Mouse (Mus musculus): Measurements from ENCODE around the gene Naaladl2.
"Not testable (repeated sequence)": the region's sequence is repeated elsewhere in the genome, so short reads cannot be mapped to it uniquely, and the experiment has no call there.

Naaladl2 gene

DNA sequence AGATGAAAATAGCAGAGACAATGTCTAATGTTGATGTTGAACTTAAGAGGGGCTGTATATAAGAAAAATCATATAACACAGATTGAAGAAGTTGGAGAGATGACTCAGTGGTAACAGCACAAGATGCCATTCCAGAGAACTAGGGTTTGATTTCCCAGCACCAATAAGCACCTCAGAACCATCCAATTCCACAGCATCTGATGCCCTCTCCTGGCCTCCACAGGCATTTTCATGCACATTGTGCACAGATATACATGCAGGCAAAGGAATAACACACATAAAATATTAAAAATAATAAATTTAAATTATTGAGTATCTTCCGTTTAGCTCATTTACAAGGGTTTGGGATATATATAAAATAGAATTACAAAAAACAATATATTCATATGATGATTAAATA is 926.6 kb downstream of the Naaladl2 start:
- no peak for DNase-seq

DNA sequence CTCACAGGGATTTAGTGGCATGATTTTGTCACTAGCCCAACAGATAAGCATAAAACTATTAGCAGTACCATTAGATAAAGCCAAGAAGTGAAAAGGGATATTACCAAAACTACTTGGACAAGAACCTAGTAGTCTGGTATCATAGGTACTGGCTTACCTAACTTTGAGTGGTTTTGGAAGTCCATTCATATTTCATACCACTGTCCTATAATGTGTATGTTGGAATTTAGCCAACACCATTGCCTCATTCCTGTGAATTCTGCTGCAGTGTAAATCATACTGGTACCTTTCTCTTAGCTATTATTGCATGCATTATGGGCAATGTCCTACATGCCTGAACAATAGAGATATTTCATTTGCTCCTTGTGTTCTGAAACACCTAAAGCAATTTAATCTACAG is 977.5 kb downstream of the Naaladl2 start:
- DNase-seq: no peak

DNA sequence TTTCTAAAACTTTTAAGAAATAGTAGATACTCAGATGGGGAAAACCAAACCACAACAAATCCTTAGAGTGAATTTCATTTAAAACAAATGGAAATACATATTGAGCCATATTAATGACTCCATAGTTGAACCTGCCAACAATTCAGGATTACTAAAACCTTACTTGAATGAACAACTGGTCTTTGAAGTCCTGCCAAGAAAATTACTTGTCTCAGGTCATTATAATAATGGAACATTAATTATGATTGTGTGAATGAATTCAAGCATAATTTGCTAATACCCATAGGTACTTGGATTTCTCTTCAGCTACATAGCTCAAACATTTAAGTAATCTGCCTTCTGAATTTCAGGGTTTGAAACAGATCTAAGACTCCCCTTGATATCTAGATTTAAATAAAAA is 980.1 kb downstream of the Naaladl2 start:
- DNase-seq: no peak

DNA sequence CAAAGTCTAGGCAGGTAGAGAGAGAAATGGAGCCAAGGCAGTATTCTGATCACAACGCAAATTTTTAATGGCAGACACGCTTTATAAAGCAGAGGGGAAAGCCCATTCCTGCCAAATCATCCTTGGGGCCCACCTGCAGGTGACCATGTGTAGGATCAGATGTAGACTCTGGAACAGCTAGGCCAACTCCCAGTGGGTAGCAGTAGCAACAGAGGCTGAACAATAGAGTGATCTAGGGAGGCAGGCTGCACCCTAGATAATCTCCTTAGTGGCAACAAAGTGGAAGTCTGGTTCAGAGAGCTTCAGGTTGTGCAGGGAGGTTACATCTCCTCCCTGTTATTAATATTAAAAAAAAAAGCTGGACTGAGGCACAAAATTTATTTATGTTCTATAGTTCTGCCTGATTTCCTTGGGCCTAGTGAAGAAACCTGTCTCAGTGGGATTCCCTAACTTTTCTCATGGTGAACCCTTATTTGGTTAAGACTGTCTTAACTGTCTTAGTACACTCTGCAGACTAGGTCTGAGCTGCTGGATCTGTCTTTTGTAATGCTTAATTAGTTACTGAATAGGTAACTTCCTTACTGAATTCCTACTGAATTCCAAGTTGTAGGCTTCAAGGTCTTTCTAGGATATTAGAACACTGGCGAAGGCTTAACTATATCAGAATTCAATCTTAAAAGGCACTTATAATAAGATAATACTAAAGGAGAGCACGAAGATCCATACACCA is 992.8 kb downstream of the Naaladl2 start:
- not testable (repeated sequence) for DNase-seq

DNA sequence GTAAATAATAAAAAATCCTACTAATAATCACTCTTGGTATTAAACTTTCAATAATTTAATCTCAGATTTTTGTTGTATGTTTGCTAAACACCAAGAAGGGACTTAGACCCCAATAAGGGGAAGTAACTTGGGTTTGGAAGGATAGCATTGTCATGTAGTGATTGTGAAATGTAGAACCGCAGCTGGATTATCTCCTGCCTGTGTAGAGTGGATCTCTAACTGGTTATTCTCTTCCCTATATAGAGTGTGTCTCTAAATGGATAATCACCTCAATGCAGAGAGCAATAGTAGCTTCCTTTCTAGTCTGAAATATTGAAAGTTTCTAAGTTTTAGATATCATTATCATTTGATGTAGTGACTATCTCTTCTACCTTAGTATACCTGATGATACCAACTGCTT is 1001.3 kb downstream of the Naaladl2 start:
- no peak for DNase-seq

DNA sequence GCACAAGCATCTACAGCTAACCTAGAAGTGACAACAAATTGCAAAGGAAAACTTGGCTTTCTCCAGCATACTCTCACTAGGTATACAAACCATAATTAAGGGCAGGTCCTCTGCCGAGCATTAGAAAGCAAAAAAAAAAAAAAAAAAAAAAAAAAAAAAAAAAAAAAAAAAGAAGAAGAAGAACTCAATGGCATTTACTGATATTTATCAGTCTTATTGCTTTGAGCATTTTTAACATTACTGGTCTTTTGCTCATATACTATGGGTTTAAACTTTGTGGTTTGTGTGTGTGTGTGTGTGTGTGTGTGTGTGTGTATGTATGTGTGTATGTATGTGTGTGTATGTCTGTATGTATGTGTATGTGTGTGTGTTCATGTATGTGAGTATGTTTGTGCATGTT is 1006.1 kb downstream of the Naaladl2 start:
- DNase-seq: no peak

DNA sequence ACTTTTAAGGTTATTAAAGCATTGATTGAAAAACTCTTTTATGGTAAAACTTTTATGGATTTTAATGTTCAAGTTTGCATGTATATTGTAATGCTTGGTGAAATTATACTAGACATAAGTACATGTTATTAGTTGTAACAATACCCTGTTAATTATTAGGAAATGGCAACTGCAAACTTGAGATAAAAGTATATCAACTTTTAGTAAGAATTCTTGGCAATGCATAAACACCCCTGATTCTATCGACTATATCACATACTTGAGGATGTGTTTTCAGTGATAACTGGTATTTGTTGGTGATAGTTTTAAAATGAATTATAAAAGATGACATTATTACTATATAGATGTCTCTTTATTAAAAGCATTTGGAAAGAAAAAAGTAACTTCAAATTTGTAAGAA is 1017.9 kb downstream of the Naaladl2 start:
- no peak for DNase-seq

DNA sequence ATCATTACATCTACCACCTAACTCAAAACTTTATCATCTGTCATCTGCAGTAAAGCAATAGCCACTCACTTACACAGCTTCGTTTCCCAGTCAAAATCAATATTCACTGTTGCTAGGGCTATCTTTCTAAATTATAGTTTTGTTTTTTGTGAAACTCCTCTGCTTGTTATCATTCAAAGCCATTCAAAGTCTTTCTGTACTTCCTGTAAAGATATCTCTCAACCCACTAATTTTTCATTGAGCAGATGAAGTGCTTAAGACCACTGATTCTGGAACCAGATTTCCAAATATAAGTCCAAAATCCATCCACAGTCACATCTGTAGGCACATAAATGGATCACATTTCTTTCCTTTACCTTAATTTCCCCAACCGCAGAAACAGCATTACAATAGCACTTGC is 1020.0 kb downstream of the Naaladl2 start:
- DNase-seq: no peak

DNA sequence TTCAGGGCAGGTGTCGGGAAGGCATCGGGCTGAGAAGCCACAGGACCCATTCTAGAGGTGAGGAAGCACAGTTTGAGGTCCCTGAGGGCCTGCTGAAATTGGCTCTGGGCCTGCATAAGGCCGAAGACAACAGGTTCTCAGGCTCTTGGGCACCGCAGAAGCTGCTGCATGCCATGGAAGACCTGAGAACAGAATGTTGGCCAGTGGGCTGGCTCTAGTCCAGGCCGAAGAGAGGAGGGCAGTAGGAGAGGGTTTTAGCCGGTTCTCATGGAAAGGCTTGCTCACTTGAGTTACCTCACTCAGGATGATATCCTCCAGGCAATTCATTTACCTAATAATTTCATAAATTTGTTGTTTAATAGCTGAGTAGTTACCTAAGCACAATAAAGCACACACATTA is 1025.9 kb downstream of the Naaladl2 start:
- DNase-seq: no peak

DNA sequence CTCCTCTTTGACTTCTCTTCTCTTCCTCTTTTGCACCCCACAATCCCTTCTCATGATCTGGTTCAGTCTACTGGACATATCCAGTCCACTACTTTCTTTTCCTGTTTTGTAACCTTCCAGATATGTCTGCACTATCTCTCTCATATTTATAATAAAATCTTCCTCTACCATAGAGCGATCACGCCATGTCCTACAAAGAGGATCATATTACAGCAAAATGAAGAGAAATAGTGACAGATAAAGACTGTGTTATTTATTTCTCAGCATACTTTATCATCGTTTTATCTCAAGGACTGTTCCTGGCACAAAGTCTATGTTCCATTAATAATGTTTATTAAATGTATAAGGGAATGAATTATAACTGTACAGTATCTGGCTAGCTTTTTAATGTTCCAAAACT is 1029.2 kb downstream of the Naaladl2 start:
- no peak for DNase-seq

DNA sequence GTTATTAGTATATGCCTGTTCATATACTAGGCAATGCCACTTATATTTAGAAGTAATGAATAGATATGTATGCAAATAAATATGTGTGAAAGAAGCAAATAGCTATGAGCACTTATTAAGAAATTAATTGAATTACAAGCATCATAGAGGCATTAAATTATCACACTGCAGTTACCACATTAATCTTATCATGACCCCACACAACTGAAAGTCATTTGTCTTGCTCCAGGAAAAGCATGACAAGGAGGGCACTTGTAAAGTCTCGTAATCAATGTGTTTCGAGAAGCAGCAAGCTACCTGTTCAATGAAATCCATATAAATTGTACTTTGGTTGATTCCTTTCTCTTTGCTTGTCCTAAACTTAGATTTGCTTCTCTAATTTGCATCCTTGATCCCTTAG is 1030.7 kb downstream of the Naaladl2 start:
- DNase-seq: no peak

DNA sequence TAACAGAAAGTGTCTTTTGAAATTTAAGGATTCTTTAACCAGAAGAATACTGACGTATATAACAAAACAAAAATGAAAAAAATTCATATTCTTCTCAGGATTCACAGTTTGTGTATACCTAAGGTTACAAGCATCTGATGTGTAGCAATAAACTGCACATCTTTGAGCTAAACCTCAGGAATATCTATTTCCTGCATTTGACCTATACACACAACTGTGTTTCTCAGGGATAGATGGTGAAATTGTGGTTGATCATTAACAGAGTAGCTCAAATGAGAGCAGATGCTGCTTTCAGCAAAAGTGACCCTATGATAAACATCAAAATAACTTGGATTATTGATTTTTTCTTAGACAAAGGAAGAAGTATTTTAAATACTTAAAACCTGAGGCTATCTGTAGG is 1037.7 kb downstream of the Naaladl2 start:
- no peak for DNase-seq

DNA sequence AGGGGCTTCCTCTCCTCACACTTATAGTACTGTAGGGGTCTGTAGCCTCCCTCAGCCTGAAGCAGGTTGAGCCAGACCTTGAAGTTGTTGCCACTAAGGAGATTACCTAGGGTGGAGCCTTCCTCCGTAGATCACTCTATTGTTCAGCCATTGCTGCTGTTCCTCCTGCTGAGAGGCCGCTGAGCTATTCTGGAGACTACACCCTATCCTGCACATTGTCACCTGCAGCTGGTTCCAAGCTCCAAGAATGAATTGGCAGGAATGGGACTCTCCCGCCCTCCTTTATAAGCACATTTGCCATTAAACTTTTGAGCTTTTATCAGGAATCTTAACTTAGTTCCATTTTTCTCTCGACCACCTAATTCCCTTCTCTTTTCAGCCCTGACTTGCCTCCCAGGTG is 1064.3 kb downstream of the Naaladl2 start:
- no peak for DNase-seq

DNA sequence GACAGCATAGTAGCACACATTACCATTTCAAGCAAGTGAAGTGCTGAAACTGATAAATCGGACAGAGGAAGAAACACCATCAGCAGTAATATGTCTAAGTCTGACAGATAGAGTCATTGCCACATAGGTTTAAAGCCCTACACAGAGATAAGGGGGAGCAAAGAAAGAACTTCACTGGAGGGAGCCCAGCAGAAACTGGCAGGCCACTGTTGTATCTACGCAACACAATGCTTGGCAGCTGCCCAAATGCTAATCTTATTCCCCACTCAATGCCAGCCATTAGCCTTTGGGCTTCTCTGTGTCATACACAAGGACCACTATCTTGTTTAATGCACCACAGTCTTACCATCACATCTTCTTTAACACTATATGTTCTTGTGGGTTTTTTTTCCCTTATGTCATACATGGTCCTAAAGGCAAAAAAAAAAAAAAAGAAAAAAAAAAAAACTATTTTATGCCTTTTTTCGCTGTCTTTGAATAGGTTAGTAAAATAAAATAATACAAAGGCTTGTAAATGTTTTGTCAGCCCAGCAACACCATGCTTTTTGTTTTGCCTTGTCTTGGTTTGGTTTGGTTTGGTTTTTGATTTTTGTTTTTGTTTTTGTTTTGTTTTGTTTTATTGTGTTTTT is 1072.8 kb downstream of the Naaladl2 start:
- no peak for DNase-seq

DNA sequence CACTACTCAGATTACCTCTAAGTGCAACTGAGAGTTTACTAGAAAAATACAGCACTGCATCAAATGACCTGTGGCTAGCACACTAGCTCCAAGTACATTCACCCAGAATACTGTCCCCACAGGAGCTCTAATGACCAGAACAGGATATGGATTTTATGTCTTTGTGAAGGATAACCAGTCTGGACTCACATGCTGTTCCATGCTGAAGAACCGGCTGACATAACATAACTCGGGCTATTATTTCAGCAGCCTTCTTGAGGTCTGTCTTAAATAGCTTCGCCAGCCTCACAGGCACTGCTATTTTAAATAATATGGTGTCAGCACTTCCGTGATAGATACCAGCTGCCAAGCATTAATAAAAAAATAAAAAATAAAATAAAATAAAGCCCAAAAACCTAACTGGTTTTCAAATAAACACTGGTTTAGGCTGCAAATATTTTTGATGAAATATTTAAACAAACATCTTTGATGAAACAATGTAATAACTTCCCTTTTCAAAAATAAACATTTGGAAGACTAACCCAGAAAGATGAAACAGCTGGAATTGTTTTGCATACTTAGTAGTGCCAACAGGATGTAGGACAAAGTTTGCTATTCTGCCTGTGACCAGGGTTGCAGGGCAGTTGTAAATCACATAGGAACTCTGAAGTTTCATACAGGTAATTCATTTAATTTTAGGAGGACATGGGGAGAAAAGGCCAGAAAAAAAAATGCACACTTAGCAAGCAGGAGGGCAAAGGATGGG is 1073.5 kb downstream of the Naaladl2 start:
- DNase-seq: no peak

DNA sequence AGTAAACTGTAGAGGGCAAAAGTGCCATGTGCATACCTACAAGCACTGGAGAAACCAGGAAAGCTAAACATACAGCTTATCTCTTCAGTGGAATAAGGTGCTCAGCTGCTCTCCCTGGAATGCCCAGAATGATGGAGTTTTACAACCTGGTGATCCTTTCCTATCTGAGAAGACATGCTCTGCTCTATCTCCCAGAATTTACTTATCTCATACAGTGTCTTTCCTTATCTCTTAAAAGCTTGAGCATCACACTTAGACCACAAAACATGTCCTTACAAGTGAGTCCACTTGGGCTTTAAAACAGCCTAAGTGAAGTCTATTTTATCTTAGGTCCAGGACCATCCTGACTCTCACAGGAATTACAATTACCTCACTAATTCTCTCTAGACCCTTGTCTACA is 1095.8 kb downstream of the Naaladl2 start:
- no peak for DNase-seq

DNA sequence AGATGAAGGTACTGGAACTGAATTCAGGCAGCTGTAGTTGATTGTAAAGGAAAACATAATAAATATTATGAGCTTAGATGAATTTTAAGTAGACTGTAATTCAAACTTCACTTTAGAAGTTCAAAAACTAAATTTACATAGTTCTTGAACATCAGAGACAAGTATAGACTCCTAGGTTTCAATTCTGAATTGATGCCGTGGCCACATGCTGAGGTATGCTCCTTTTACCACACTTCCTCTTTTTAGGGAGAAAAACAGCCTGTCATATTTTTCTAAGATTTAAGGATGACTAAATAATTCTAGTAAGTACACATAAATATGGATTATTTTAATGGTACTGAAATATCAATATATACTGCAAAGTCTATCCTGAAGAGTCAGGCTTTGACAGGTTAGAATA is 1142.3 kb downstream of the Naaladl2 start:
- no peak for DNase-seq

DNA sequence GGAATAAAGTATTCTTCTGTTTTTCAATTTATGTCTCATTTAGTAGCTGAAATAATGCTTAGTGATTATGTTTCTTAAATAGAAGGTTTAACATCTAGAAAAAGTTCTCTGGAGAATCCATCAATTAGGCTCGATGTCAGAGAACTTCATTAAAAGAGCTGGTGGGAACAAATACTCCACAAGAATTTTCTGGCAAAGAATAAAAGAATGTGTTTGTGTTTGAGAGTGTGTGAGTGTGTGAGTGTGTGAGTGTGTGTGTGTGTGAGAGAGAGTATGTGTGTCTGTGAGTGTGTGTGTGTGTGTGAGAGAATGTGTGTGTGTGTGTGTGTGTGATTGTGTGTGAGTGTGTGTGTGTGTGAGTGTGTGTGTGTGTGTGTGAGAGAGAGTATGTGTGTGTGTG is 1170.3 kb downstream of the Naaladl2 start:
- no peak for DNase-seq

DNA sequence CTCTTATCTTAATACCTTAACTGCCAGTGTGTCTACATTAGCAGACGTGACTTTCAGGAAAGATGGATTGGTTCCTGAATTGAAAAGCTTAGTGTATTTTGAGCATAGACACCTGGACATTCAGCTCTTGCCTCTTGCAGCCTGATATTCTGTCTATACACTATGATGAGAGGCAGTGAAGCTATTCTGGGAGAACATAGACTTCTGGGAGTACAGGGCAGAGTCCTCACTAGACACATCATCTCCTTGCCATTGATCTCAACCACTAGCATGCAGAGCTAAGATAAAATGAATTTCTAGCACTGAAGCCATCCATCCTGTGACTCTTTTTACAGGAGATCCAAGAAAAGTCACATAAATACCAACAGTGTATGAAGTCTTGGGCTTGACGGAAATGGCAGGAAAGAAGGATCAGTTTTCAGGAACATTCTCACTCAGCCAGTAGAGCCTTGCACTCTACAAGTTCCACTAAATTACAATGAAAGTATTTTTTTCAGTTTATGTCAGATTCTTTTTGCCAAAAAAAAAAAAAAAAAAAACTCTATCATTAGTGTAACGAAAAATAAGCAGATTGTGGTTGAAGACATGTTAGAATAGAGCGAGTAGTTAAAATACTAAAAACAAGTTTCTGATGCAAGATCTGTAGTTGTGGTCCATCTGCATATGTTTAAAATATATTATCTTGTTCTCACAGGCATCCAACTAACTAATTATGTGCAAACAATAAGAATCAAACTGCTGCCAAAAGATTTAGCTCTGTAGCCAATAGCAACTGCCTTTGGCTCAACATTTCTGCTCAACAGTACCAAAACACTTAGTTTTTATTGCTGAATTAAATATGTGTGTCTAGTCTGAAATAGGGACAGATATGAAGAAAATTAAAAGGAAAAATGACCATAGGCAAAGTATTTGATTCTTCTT is 1171.1 kb downstream of the Naaladl2 start:
- no peak for DNase-seq

DNA sequence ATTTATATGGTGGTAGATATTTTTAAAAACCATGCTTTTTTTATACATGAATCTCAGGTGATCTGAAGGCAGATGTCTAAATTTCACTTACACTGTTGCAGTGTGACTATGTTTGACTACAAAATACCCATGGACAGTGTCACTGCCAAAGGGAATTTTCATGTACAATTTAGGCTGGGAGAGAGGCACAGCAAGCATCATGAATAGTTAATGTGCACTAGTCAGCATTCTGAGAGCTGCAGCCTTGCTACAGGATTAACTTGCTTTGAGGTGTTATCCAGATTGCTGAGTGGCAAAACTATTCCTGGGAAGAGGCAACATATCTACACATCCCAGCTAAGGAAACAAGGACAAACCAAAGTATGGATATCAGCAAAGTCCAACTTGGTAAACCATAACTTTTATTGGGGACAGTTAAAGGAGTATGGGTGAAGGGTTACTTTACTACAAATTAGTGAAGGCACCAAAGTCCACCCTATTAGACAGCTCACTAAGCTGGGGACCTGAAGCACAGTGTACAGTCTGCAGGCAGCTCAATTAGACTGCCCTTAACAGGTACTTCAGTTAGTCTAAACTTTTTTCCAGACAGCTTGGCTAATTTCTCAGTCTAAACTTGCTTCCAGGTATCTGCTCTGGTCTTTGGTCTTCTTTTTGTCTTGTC is 1181.0 kb downstream of the Naaladl2 start:
- DNase-seq: no peak

DNA sequence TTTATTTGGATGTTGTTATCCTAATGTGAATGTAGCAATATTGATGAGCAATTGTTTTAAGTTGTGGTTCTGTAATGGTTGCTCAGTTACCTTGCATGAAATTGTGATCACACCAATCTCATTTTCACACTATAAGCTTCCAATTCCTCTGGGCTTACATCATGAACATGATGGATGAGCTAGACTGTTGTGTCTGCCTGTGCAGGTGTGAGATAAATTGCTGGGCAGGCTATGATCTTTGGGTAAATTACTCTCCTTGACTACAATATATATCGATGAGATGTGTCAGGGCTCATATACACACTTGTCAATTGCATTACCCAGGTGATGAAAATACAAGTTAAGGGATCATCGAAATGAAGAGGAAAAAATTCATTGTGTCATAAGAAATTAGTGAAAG is 1197.9 kb downstream of the Naaladl2 start:
- no peak for DNase-seq

DNA sequence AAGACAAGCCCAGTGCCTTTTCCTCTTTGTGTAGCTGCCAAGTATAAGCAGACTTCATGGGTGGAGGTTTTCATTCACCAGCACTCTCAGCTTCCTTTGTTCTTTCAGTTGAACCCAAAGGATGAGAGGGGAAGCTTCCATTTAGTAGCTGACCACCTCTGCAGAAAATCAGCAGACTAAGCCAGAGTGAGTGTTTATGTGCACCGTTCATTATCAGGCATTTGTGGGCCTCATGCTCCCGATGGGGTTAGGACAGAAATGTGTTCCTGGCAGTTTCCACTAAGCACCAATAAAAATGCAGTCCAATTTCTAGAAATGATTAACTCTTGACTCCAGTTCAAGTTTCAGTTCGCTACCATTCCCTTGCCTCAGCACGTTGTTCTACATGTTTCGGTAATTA is 1206.8 kb downstream of the Naaladl2 start:
- DNase-seq: no peak

DNA sequence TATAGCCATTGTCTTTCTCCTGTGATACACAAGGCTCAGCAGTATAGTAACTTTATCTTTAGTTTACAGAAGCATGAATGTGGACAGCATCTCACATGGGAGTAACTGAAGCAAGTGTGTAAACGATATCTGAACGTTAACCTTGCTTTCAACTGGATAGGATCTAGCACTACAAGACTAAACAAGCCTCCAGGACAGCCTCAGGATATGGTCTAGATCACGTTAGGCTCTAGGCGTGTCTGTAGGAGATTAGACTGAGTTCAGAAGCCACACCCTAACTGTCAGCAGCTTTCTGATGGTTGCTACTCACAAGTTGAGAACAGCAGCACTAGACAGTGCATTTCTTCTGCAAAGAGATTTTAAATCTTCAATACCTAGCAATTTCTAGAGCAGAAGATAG is 1216.0 kb downstream of the Naaladl2 start:
- no peak for DNase-seq

Measured in thymus, postnatal 25 days (tissue).